Mouse (Mus musculus): ENCODE data around the gene Kcna4. TPM values are rescaled to one million over a fixed set of nuclear protein-coding genes. Genes with fewer than 3 reads are reported as not detected.

The Kcna4 gene
- not detected for total RNA-seq (2023)

GRCm38 (mm10) chr2:107289990-107290696 is at the start of gene Kcna4:
Gene Kcna4, plus strand, starts transcription at chr2:107290639.

Other genes with a start within 250 kb of the Kcna4 start
- not detected for gene Fshb, start 231.0 kb upstream of the Kcna4 start, total RNA-seq (2023)

Data from neutrophil, adult 83 days (primary cell).